Mouse (Mus musculus) brain, embryonic 14.5 days (tissue): ENCODE data around the gene Arhgef33.
A peak's percentile ranks its signal among the peaks of the same experiment; 100 is the strongest.

ENCODE experiments used
- CTCF ChIP-seq: fragments of 200-500 bp; IDR thresholded peaks from 2 replicates; pipeline ENCODE4 v1.5.1; 2012; ENCODE audit warnings: inconsistent platforms, mild to moderate bottlenecking, moderate library complexity, borderline replicate concordance; ENCODE audit not compliant: insufficient read depth, insufficient read length; ENCODE audit errors: extremely low read depth
- POLR2A ChIP-seq: fragments of 200-500 bp; IDR thresholded peaks from 2 replicates; pipeline ENCODE4 v1.6.1; 2012; ENCODE audit warnings: mild to moderate bottlenecking, inconsistent platforms, borderline replicate concordance; ENCODE audit not compliant: poor library complexity, insufficient read depth, insufficient read length, severe bottlenecking; ENCODE audit errors: extremely low read depth

- TF ChIP-seq POLR2A, result peak; percentile 34; the same call in 1 of the 2 replicates
- TF ChIP-seq CTCF, result no peak
Observed at GRCm38 (mm10) chr17:80290074-80290657, 17.0 kb upstream of the Arhgef33 start, which contains the start of the genes Morn2 and Dhx57.
